In genomic region chr11:72959924-72960679, GRCm38 (mm10) we compare ENCODE assay signal across 8 mouse cellular contexts. TPM values are rescaled to one million over a fixed set of nuclear protein-coding genes. Genes with fewer than 3 reads are reported as not detected.
DNase-seq lines count a peak whose midpoint lies in the region; ATAC-seq and TF ChIP-seq lines count a peak whose summit lies in the region.
"Had no signal": no experiment of that assay in that cellular context is flagged by ENCODE, and none has a peak within 500 bp of the region (broad histone marks: within the 10 kb centered on the region; RNA-seq: fewer than 3 reads in every experiment).

No protein-coding gene starts in this region.

- H3K27ac ChIP-seq in kidney, embryonic 15.5 days: no peak overlapping the region
- H3K27ac ChIP-seq in ES-Bruce4 (ENCODE audit: insufficient read depth, low read length): no peak overlapping the region
- H3K27ac ChIP-seq in embryonic facial prominence, embryonic 10.5 days (replicated peaks): no peak overlapping the region
- no peak overlapping the region for H3K27ac ChIP-seq in liver, embryonic 15.5 days (replicated peaks)
- H3K27ac ChIP-seq: macrophage had no signal

- no peak overlapping the region for H3K9ac ChIP-seq in kidney, embryonic 15.5 days
- peak overlapping the region; percentile 7; the same call in 1 of the 2 replicates for H3K9ac ChIP-seq in ES-Bruce4 (ENCODE audit: low read depth, poor library complexity, severe bottlenecking)
- H3K9ac ChIP-seq in liver, embryonic 15.5 days: no peak overlapping the region

- TF ChIP-seq POLR2A in ES-Bruce4 (IDR thresholded peaks at IDR 0.05; ENCODE audit: insufficient read depth, low read length): no peak

- 16% methylated on average over 15 of the region's 15 CpGs for WGBS in kidney, embryonic 15.5 days
- 12% methylated on average over 15 of the region's 15 CpGs for WGBS in embryonic facial prominence, embryonic 10.5 days
- 27% methylated on average over 15 of the region's 15 CpGs for WGBS in liver, embryonic 15.5 days (ENCODE audit: insufficient replicate concordance)

- no peaks in the 10 kb centered on the region for H3K36me3 ChIP-seq in kidney, embryonic 15.5 days
- H3K36me3 ChIP-seq in ES-Bruce4 (ENCODE audit: control insufficient read depth, insufficient read depth, low read length, poor library complexity, severe bottlenecking): no peaks in the 10 kb centered on the region
- H3K36me3 ChIP-seq in embryonic facial prominence, embryonic 10.5 days (replicated peaks): no peaks in the 10 kb centered on the region
- H3K36me3 ChIP-seq in liver, embryonic 15.5 days (replicated peaks): no peaks in the 10 kb centered on the region

- H3K9me3 ChIP-seq in kidney, embryonic 15.5 days (replicated peaks): no peaks in the 10 kb centered on the region
- no peaks in the 10 kb centered on the region for H3K9me3 ChIP-seq in ES-Bruce4 (replicated peaks; ENCODE audit: control insufficient read depth, insufficient read depth, low read length, poor library complexity, severe bottlenecking)
- H3K9me3 ChIP-seq in embryonic facial prominence, embryonic 10.5 days: no peaks in the 10 kb centered on the region
- no peaks in the 10 kb centered on the region for H3K9me3 ChIP-seq in liver, embryonic 15.5 days (replicated peaks)

- ATAC-seq in kidney, embryonic 15.5 days (replicated peaks; ENCODE audit: low FRiP score): no peak
- no peak for ATAC-seq in liver, embryonic 15.5 days (ENCODE audit: insufficient read depth)

- H3K4me1 ChIP-seq in kidney, embryonic 15.5 days: peaks cover 41% of the 10 kb centered on the region
- H3K4me1 ChIP-seq in ES-Bruce4 (ENCODE audit: control insufficient read depth, insufficient read depth, low read length): peaks cover 2% of the 10 kb centered on the region
- H3K4me1 ChIP-seq in embryonic facial prominence, embryonic 10.5 days: peaks cover 23% of the 10 kb centered on the region
- peaks cover 24% of the 10 kb centered on the region for H3K4me1 ChIP-seq in liver, embryonic 15.5 days (replicated peaks)

- TF ChIP-seq CTCF in ES-Bruce4 (IDR thresholded peaks at IDR 0.05; ENCODE audit: low read depth, low read length): peak; percentile 41

- DNase-seq in kidney, postnatal 25 days: no peak
- no peak for DNase-seq in embryonic facial prominence, embryonic 10.5 days (ENCODE audit: low spot score)
- no peak for DNase-seq in embryo, embryonic 9.5 days (ENCODE audit: extremely low spot score)
- no peak for DNase-seq in gastrocnemius, postnatal 25 days

- no peak overlapping the region for H3K4me3 ChIP-seq in kidney, embryonic 15.5 days (replicated peaks)
- peak overlapping the region; percentile 63 for H3K4me3 ChIP-seq in ES-Bruce4 (ENCODE audit: low read depth, low read length)
- peak overlapping the region; percentile 53; the same call in 1 of the 2 replicates for H3K4me3 ChIP-seq in embryonic facial prominence, embryonic 10.5 days
- H3K4me3 ChIP-seq in liver, embryonic 15.5 days (replicated peaks): peak overlapping the region; percentile 53; the same call in 1 of the 2 replicates

- peaks cover 37% of the 10 kb centered on the region for H3K27me3 ChIP-seq in kidney, embryonic 15.5 days
- H3K27me3 ChIP-seq in ES-Bruce4 (ENCODE audit: control insufficient read depth, insufficient read depth, low read length, poor library complexity, severe bottlenecking): no peaks in the 10 kb centered on the region
- H3K27me3 ChIP-seq in embryonic facial prominence, embryonic 10.5 days (replicated peaks; ENCODE audit: low read depth, poor library complexity, severe bottlenecking): peaks cover 72% of the 10 kb centered on the region
- H3K27me3 ChIP-seq in liver, embryonic 15.5 days: peaks cover 48% of the 10 kb centered on the region

- no peak for TF ChIP-seq EP300 in ES-Bruce4 (IDR thresholded peaks at IDR 0.05; ENCODE audit: insufficient read depth, low read depth, low read length)

- peak overlapping the region; percentile 68 for H3K4me2 ChIP-seq in kidney, embryonic 15.5 days
- peak overlapping the region; percentile 73 for H3K4me2 ChIP-seq in liver, embryonic 15.5 days

RNA-seq across cellular contexts. Expression of gene Atp2a3, which starts 0.9 kb away (rescaled TPM):
- 4.2 and 5.7 TPM in 2 replicates for polyA plus RNA-seq in kidney, embryonic 15.5 days (2015; fragmentation: Nextera tagmentation; extraction: Ambion mirVana)
- polyA plus RNA-seq in ES-Bruce4 (2011; ENCODE audit: insufficient read depth, insufficient read length, low read depth, missing spikeins): 3.6 and 3.7 TPM in 2 replicates
- 1.3 and 1.4 TPM in 2 replicates for polyA plus RNA-seq in embryonic facial prominence, embryonic 10.5 days (2016; fragmentation: Nextera tagmentation; extraction: Ambion mirVana)
- polyA plus RNA-seq in liver, embryonic 15.5 days (2015; fragmentation: Nextera tagmentation; extraction: Ambion mirVana): 10.6 and 12.8 TPM in 2 replicates
- 10 to 100 TPM in 1 of 2 experiments, 1 to 10 TPM in 1; 7.2 to 12.9 TPM for total RNA-seq in gastrocnemius, postnatal 25 days (2021)

RNA-seq across cellular contexts. Expression of gene P2rx1, which starts 38.8 kb away (rescaled TPM):
- polyA plus RNA-seq in kidney, embryonic 15.5 days (2015; fragmentation: Nextera tagmentation; extraction: Ambion mirVana): 1.6 and 1.7 TPM in 2 replicates
- not detected in 2 replicates for polyA plus RNA-seq in ES-Bruce4 (2011; ENCODE audit: insufficient read depth, insufficient read length, low read depth, missing spikeins)
- polyA plus RNA-seq in embryonic facial prominence, embryonic 10.5 days (2016; fragmentation: Nextera tagmentation; extraction: Ambion mirVana): 0.79 and 1.0 TPM in 2 replicates
- 6.6 and 7.5 TPM in 2 replicates for polyA plus RNA-seq in liver, embryonic 15.5 days (2015; fragmentation: Nextera tagmentation; extraction: Ambion mirVana)
- total RNA-seq in gastrocnemius, postnatal 25 days (2021): 1 to 10 TPM in 1 of 2 experiments, under 1 TPM in 1; 0.31 to 1.6 TPM

RNA-seq across cellular contexts. Expression of gene Camkk1, which starts 58.7 kb away (rescaled TPM):
- 6.7 and 9.2 TPM in 2 replicates for polyA plus RNA-seq in kidney, embryonic 15.5 days (2015; fragmentation: Nextera tagmentation; extraction: Ambion mirVana)
- polyA plus RNA-seq in ES-Bruce4 (2011; ENCODE audit: insufficient read depth, insufficient read length, low read depth, missing spikeins): 3.0 and 3.1 TPM in 2 replicates
- polyA plus RNA-seq in embryonic facial prominence, embryonic 10.5 days (2016; fragmentation: Nextera tagmentation; extraction: Ambion mirVana): 5.6 and 6.9 TPM in 2 replicates
- 0.73 and 0.81 TPM in 2 replicates for polyA plus RNA-seq in liver, embryonic 15.5 days (2015; fragmentation: Nextera tagmentation; extraction: Ambion mirVana)
- total RNA-seq in gastrocnemius, postnatal 25 days (2021): 1 to 10 TPM in 1 of 2 experiments, under 1 TPM in 1; 1.00 to 1.2 TPM
- polyA plus RNA-seq: macrophage had no signal
